Mouse (Mus musculus): ENCODE data around the gene Xiap.

Gene Xiap

DNA sequence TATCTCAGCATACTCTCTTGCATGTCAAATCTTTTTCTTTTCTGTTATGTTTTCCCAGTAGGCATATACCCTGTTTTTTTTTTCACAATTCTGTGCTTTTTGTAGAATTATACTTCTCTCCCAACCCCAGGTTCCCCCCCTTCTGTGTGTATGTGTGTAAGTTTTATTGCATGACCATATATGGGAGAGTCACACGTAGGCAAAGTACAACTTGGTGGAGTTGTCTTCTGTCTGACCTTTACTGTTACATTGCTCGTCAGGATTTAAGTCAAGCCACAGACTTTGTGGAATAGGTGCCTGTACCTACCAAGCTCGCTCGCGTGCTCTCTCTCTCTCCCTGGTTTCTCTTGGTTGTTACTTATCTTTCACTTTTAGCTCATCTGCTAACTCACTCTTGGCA, 28.7 kb downstream of the Xiap start:
- DNase-seq: no peak

- DNase-seq: no peak
Observed at GRCm38 (mm10) chrX:42107137-42107536, 47.7 kb downstream of the Xiap start.

DNA sequence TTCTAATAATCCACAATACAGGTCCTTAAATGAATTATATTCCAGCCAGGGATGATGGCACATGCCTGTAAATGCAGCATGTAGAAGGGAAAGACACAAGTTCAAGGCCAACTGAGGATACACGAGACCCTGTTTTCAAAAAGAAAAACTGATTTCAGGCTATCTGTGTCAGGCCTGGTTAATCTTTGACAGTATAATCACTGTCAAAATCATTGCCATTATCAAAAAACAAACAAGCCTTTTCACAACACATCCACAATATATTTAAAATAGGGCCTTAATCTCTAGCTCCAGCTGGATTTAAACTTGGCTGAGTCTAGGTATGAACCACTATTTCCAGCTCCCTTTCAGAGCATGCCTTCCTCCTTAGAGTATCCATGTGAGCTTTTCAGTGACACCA, 51.1 kb downstream of the Xiap start:
- DNase-seq: no peak

DNA sequence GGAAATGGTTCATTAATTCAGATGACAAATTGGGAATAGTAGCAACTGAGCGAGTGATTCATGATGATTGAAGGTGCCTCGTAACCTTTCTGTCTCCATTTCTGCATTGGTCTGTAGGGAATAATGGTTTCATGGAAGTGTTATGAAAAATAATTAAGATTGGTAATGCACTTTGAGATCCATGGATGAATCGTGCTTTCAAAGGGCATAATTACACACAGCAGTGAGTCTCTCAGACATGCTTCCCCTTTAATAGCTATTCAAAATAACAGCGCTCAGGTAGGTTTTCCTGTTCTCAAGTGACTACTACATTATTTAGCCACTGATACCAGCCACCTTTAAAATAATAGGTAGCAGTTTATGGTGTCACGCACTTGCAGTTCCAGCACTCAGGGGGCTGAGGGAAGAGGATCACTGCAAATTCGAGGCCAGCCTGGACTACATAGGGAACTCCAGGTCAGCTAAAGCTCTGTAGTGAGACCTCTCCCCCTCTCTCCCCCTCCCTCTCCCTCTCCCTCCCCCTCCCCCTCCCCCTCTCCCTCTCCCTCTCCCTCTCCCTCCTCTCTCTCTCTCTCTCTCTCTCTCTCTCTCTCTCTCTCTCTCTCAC, 60.1 kb downstream of the Xiap start:
- DNase-seq: no peak

GRCm38 (mm10) chrX:42124963-42125697, 65.7 kb downstream of the Xiap start:
- DNase-seq: no peak

DNA sequence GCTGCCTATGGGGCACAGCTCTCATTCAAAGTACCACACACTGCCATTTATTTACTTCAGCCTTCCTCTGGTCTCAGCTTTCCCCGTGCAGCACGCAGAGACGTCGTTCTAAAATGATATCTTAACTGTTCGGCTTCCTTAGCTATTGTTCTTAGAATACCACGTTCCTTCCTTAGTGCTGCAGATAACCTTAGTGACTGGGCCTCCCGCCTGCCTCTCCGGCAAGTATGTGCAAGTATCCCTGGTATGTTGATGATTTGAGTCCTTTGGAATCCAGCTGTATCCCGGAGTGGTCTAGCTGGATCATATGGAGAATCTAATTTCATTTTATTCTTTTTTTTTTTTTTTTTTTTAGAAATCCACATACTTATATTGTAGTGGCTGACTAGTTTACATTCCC, 80.4 kb downstream of the Xiap start:
- no peak for DNase-seq

GRCm38 (mm10) chrX:42142620-42143019, 83.1 kb downstream of the Xiap start:
- DNase-seq: no peak

DNA sequence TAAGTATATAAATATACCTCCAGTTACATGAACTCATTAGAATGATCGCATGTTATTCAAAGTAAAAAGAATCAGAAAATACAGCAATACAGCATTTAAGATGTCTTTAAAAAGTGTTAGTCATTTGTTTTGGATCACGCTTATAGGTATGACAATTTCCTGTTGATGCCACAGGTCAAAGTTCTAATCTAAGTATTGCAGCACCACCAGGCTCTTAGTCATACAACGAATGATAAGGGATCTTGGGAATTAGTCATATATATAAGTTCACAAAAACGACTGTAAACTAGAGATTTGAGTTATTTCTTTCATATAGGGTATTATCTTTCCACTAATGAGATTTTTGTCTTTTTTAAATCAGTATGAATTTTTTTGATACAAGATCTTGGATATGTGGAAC, 84.5 kb downstream of the Xiap start:
- DNase-seq: no peak

- peak in 1 of 2 experiments; percentile 15 for DNase-seq
Observed at GRCm38 (mm10) chrX:42148016-42148451, 88.6 kb downstream of the Xiap start.

DNA sequence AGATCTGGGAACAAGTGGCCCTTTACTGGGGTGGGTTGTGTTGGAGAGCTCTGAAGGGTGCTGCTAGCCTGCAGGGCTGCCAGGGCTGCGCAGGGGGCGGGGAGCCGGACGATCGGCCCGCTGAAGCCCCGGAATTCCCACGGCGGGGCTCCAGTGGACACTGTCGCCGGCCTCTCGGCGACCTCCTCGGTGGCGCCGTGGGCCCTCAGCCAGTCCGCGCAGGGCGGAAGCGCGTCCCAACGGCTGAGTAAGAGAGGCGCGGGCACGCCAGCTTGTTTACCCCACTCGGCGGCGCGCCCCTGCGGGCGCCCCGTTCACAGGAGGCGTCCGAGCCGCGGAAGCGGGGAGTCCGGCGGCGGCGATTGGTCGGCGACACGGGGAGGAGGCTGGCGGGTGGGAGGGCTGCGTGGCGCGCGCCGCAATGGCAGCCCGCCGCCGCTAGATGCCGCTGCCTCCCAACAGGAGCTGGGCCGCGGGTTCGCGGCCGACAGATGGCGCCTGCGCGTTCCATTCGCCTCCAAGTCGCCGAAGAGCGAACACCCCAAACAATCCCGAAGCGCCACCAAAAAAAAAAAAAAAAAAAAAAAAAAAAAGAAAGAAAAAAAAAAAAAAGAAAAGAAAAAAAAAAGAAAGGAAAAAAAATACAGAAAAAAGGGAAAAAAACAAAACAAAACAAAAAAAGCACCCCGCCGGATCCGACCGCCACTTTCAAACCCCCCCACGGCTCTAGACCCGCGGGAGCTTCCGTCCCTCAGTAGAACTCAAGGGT, 89.5 kb downstream of the Xiap start, which contains the start of gene Stag2:
Stag2 (plus strand) TSS at position 530 of the 769 bp plus-strand sequence.
- peak; percentile 77 to 86 for DNase-seq

- peak; percentile 21 to 62 for DNase-seq
Observed at GRCm38 (mm10) chrX:42149557-42150345, 90.3 kb downstream of the Xiap start.

- DNase-seq: peak; percentile 63 to 69
Observed at GRCm38 (mm10) chrX:42150346-42151023, 91.0 kb downstream of the Xiap start.

DNA sequence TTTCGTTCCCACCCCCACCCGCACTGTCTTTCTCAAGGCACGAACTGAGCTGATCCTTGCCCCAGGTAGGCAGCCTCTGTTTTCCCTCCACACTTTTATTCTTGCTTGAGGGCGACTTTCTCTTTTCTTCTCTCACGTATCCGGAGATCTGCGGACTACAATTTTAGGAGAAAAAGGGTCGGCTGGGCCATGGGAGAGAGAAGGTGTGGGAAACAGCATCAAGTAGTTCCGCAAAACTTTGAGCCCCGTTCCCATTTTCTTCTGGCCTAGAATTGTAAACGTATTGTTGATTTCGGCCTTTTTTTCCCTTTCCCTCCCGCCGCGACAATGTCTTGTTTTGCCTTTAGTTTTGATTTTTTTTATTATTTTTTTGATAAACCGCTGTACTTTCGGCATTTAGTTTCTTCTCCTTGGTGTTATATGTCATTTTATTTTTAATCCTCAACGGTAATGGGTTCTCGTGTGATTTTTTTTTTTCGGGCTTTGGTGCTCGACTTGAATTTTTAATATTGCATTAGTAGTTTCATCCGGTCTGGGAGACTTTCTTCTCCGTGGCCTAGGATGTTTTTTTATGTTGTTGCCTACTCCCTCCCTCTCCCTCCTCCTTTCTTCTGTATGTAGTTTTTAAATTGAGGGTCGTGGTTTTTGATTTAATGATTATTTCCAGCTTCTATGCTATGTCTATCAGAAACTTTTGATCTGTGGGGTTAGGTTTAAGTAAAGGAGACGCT, 91.7 kb downstream of the Xiap start:
- DNase-seq: peak in 1 of 2 experiments; percentile 19

DNA sequence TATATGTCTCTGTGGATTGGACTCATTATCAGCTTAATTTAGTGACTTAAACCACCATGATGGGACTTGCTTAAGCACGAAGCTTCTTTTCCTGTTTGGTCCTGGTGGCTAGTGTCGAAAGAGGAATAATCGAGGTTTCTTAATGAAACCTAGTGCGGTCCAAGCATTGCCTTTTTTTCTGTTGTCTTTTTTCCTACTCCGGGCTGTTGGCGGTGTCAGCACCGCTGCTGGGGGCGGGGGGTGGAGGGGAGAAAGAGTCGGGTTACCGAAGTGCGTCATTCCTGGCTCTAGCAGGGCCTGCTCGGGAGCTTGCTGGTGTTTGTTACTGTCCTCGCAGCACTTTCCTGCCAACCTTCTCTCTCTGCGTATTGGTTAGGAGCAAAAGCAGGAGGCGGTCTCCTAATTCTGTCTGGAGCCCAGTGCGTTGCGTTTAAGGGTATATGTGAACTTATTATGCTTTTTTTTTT, 92.5 kb downstream of the Xiap start:
- DNase-seq: peak; percentile 46 to 49

GRCm38 (mm10) chrX:42153056-42153455, 93.6 kb downstream of the Xiap start:
- no peak for DNase-seq
